Comparison of ENCODE assay signal across 29 mouse cellular contexts in genomic region chr19:10673275-10673674, GRCm38 (mm10). TPM values are rescaled to one million over a fixed set of nuclear protein-coding genes. Genes with fewer than 3 reads are reported as not detected.
"Had no signal": no experiment of that assay in that cellular context is flagged by ENCODE, and none has a peak within 500 bp of the region (broad histone marks: within the 10 kb centered on the region; RNA-seq: fewer than 3 reads in every experiment).

No protein-coding gene starts in this region.

- H3K27me3 ChIP-seq: lung, embryonic 15.5 days; neural tube, embryonic 12.5 days; neural tube, embryonic 15.5 days; stomach, embryonic 15.5 days had no signal

- H3K4me2 ChIP-seq: liver, embryonic 12.5 days; liver, embryonic 15.5 days; lung, embryonic 15.5 days; midbrain, embryonic 11.5 days; neural tube, embryonic 12.5 days; neural tube, embryonic 15.5 days; stomach, embryonic 15.5 days had no signal

- H3K4me3 ChIP-seq: liver, embryonic 12.5 days; liver, embryonic 15.5 days; lung, embryonic 15.5 days; megakaryocyte, embryonic 14.5 days; neural tube, embryonic 12.5 days; neural tube, embryonic 15.5 days; stomach, embryonic 15.5 days had no signal

- H3K27ac ChIP-seq: liver, embryonic 15.5 days; lung, embryonic 15.5 days; neural tube, embryonic 12.5 days; neural tube, embryonic 15.5 days; stomach, embryonic 15.5 days had no signal

- ATAC-seq: intestine, embryonic 16.5 days; liver, embryonic 12.5 days had no signal

- H3K4me1 ChIP-seq: lung, embryonic 15.5 days; neural tube, embryonic 15.5 days; stomach, embryonic 15.5 days had no signal

- H3K9ac ChIP-seq: liver, embryonic 12.5 days; liver, embryonic 15.5 days; lung, embryonic 15.5 days; neural tube, embryonic 12.5 days; neural tube, embryonic 15.5 days; stomach, embryonic 15.5 days had no signal

- H3K9me3 ChIP-seq: liver, embryonic 12.5 days; liver, embryonic 15.5 days; lung, embryonic 15.5 days; megakaryocyte, embryonic 14.5 days; neural tube, embryonic 12.5 days; neural tube, embryonic 15.5 days; stomach, embryonic 15.5 days had no signal

- DNase-seq: kidney, adult 18-20 months; kidney, adult 9 months; kidney, postnatal 14 days; kidney, postnatal 4 days; liver; lung, adult 18-20 months; lung, postnatal 10 days; lung, postnatal 36 days; right cerebral cortex, adult 18-20 months; right cerebral cortex, postnatal 14 days; spleen, adult 18-20 months; thymus, adult 18-20 months; thymus, postnatal 36 days had no signal

- H3K36me3 ChIP-seq: liver, embryonic 12.5 days; liver, embryonic 15.5 days; lung, embryonic 15.5 days; neural tube, embryonic 12.5 days; neural tube, embryonic 15.5 days; stomach, embryonic 15.5 days had no signal

RNA-seq across cellular contexts. Expression of gene Pga5, which starts 4.6 kb away (rescaled TPM):
- total RNA-seq: layer of hippocampus, adult 18-20 months; layer of hippocampus, postnatal 14 days; left cerebral cortex, adult 8-10 months; left cerebral cortex, postnatal 14 days; midbrain, postnatal 0 days had no signal
- polyA plus RNA-seq: kidney, embryonic 16.5 days; limb, embryonic 11.5 days; liver, embryonic 15.5 days; lung, embryonic 15.5 days; midbrain, embryonic 11.5 days; midbrain, postnatal 0 days; neural tube, embryonic 12.5 days; neural tube, embryonic 15.5 days had no signal
